In genomic region chr13:92426294-92427051, GRCm38 (mm10) we compare ENCODE assay signal across 9 mouse cellular contexts. TPM values are rescaled to one million over a fixed set of nuclear protein-coding genes. Genes with fewer than 3 reads are reported as not detected.
DNase-seq lines count a peak whose midpoint lies in the region; ATAC-seq and TF ChIP-seq lines count a peak whose summit lies in the region.
"Had no signal": no experiment of that assay in that cellular context is flagged by ENCODE, and none has a peak within 500 bp of the region (broad histone marks: within the 10 kb centered on the region; RNA-seq: fewer than 3 reads in every experiment).

No protein-coding gene starts in this region.

- H3K4me1 ChIP-seq in heart, embryonic 12.5 days (replicated peaks) = peaks cover 13% of the 10 kb centered on the region
- H3K4me1 ChIP-seq in midbrain, postnatal 0 days (ENCODE audit: insufficient read depth, low read length) = no peaks in the 10 kb centered on the region

- ATAC-seq in heart, embryonic 12.5 days (ENCODE audit: insufficient number of reproducible peaks, low FRiP score) = peak; percentile 48; the same call in 1 of the 2 replicates
- ATAC-seq in midbrain, postnatal 0 days (ENCODE audit: low FRiP score) = peak; percentile 50

- H3K36me3 ChIP-seq in heart, embryonic 12.5 days = no peaks in the 10 kb centered on the region
- H3K36me3 ChIP-seq in midbrain, postnatal 0 days (ENCODE audit: insufficient read depth, low read length) = no peaks in the 10 kb centered on the region

- WGBS in heart, embryonic 12.5 days = 1% methylated on average over 92 of the region's 92 CpGs
- WGBS in midbrain, postnatal 0 days = under 1% methylated on average over 71 of the region's 92 CpGs

- no peak for DNase-seq in heart, adult 11 months
- DNase-seq in R1 (ENCODE audit: low read depth, low spot score) = peak; percentile 45
- peak; percentile 34 for DNase-seq in embryo, embryonic 10.5 days (ENCODE audit: low spot score)
- peak; percentile 22 for DNase-seq in heart, postnatal 4 days
- peak; percentile 26 to 41 for DNase-seq in left cerebral cortex, postnatal 36 days (ENCODE audit: low spot score in 2 of 2)
- DNase-seq in midbrain, postnatal 0 days (ENCODE audit: low spot score) = peak; percentile 48
- DNase-seq in natural killer cell, adult 2 months (ENCODE audit: low spot score in 2 of 2) = no peak

- H3K27ac ChIP-seq in heart, embryonic 12.5 days (ENCODE audit: poor library complexity, severe bottlenecking) = no peak overlapping the region
- H3K27ac ChIP-seq in midbrain, postnatal 0 days (ENCODE audit: low read depth, low read length) = no peak overlapping the region

- H3K4me3 ChIP-seq in heart, embryonic 12.5 days = peak overlapping the region; percentile 72
- peak overlapping the region; percentile 79 for H3K4me3 ChIP-seq in midbrain, postnatal 0 days (ENCODE audit: low read depth, low read length)

- H3K4me2 ChIP-seq in heart, embryonic 12.5 days = peak overlapping the region; percentile 100
- H3K4me2 ChIP-seq in midbrain, postnatal 0 days (ENCODE audit: low read depth, low read length, poor library complexity, severe bottlenecking) = peak overlapping the region; percentile 96

- H3K9ac ChIP-seq in heart, embryonic 12.5 days = peak overlapping the region; percentile 64
- H3K9ac ChIP-seq in midbrain, postnatal 0 days (replicated peaks; ENCODE audit: low read length, poor library complexity, severe bottlenecking) = peak overlapping the region; percentile 70

- intact Hi-C loops in left cerebral cortex, postnatal 36 days (cut with DNase I) = loop anchor here (5.0 kb wide), 1 partner anchor 69 kb away; the partner anchor contains the start of gene Msh3

- H3K27me3 ChIP-seq in heart, embryonic 12.5 days (replicated peaks) = peaks cover 76% of the 10 kb centered on the region
- H3K27me3 ChIP-seq in midbrain, postnatal 0 days (ENCODE audit: insufficient read depth, low read length) = 0 out of 2 replicates have a peak, but pooled peaks cover 5% of the 10 kb centered on the region

- no peaks in the 10 kb centered on the region for H3K9me3 ChIP-seq in heart, embryonic 12.5 days (replicated peaks)
- no peaks in the 10 kb centered on the region for H3K9me3 ChIP-seq in midbrain, postnatal 0 days (ENCODE audit: low read length)

- no peak for TF ChIP-seq CTCF in midbrain, postnatal 0 days (IDR thresholded peaks at IDR 0.05)

RNA-seq across cellular contexts. Expression of gene Ankrd34b, which starts 0.8 kb away (rescaled TPM):
- 0.22 and 0.30 TPM in 2 replicates for polyA plus RNA-seq in heart, embryonic 12.5 days (2016; fragmentation: Nextera tagmentation; extraction: Ambion mirVana)
- total RNA-seq in heart, postnatal 4 days (2021) = under 1 TPM; 0.07 to 0.19 TPM
- 10 to 100 TPM; 17.4 to 17.8 TPM for total RNA-seq in left cerebral cortex, postnatal 36 days (2021)
- total RNA-seq in midbrain, postnatal 0 days (2014; rRNA removed) = 6.8 and 8.1 TPM in 2 replicates
- 4.2 and 4.8 TPM in 2 replicates for polyA plus RNA-seq in midbrain, postnatal 0 days (2015; fragmentation: Nextera tagmentation; extraction: Ambion mirVana)
- total RNA-seq: gastrocnemius, postnatal 4 days had no signal

RNA-seq across cellular contexts. Expression of gene Fam151b, which starts 57.3 kb away (rescaled TPM):
- not detected in 2 replicates for polyA plus RNA-seq in heart, embryonic 12.5 days (2016; fragmentation: Nextera tagmentation; extraction: Ambion mirVana)
- 1 to 10 TPM; 2.6 to 3.4 TPM for total RNA-seq in heart, postnatal 4 days (2021)
- 10 to 100 TPM; 12.0 to 12.2 TPM for total RNA-seq in left cerebral cortex, postnatal 36 days (2021)
- 6.4 and 7.3 TPM in 2 replicates for total RNA-seq in midbrain, postnatal 0 days (2014; rRNA removed)
- 0.17 TPM in 1 of 2 replicates, not detected in the other for polyA plus RNA-seq in midbrain, postnatal 0 days (2015; fragmentation: Nextera tagmentation; extraction: Ambion mirVana)

Comparison
In these comparisons a context has a peak if more than half of its experiments do, and no peak if none do; other contexts are left out.
1. DNase-seq: peak in R1 (single experiment), embryo, embryonic 10.5 days (single experiment), heart, postnatal 4 days (single experiment), left cerebral cortex, postnatal 36 days (2 of 2) and midbrain, postnatal 0 days (single experiment); none in heart, adult 11 months (single experiment) and natural killer cell, adult 2 months (0 of 2).